Mouse (Mus musculus) neural tube, embryonic 14.5 days (tissue): Measurements from ENCODE around the gene Tcf7. TPM values are rescaled to one million over a fixed set of nuclear protein-coding genes. Genes with fewer than 3 reads are reported as not detected.
A peak's percentile ranks its signal among the peaks of the same experiment; 100 is the strongest.

Experiments
- ATAC-seq: fragments of 200-750 bp; cut with Nextera tagmentation; 2 replicates; pipeline ENCODE4 v1.8.0; 2017; ENCODE audit warnings: low read depth, mild to moderate bottlenecking, moderate TSS enrichment, moderate library complexity
- H3K27ac ChIP-seq: fragments of 300-500 bp; sonication (generic); 2 replicates; pipeline ENCODE4 v1.5.1; 2014; ENCODE audit warnings: low read depth, mild to moderate bottlenecking, control low read depth, low read length, moderate library complexity, mixed read lengths
- H3K27me3 ChIP-seq: fragments of 300-500 bp; sonication (generic); 2 replicates; pipeline ENCODE4 v1.6.1; 2014; ENCODE audit warnings: low read length; ENCODE audit not compliant: control insufficient read depth, insufficient read depth
- H3K36me3 ChIP-seq: fragments of 300-500 bp; sonication (generic); 2 replicates; pipeline ENCODE4 v1.6.1; 2014; ENCODE audit warnings: low read length, mixed read lengths; ENCODE audit not compliant: control insufficient read depth, insufficient read depth
- H3K4me1 ChIP-seq: fragments of 300-500 bp; sonication (generic); 2 replicates; pipeline ENCODE4 v1.6.1; 2014; ENCODE audit warnings: low read length; ENCODE audit not compliant: control insufficient read depth, insufficient read depth
- H3K4me2 ChIP-seq: fragments of 300-500 bp; sonication (generic); 2 replicates; pipeline ENCODE4 v1.6.1; 2014; ENCODE audit warnings: mild to moderate bottlenecking, low read depth, low read length, control low read depth
- H3K4me3 ChIP-seq: fragments of 300-500 bp; sonication (generic); 2 replicates; pipeline ENCODE4 v1.5.1; 2014; ENCODE audit warnings: low read depth, low read length, control low read depth, mixed read lengths
- H3K9ac ChIP-seq: fragments of 300-500 bp; sonication (generic); replicated peaks from 2 replicates; pipeline ENCODE4 v1.6.1; 2014; ENCODE audit warnings: low read depth, mild to moderate bottlenecking, control low read depth, low read length, mixed read lengths
- H3K9me3 ChIP-seq: fragments of 300-500 bp; sonication (generic); 2 replicates; pipeline ENCODE4 v1.6.1; 2016; ENCODE audit warnings: low read length; ENCODE audit not compliant: control insufficient read depth
- WGBS: fragments of 180-500 bp; shearing (Covaris S2); extraction: QIAGEN DNeasy Blood & Tissue Kit; methylation state at CpG from one replicate; pipeline ENCODE4 v1.1.7; 2014; 5-methylcytosine and 5-hydroxymethylcytosine counted together
- polyA plus RNA-seq: library from polyadenylated mRNA; unstranded; fragments of >200 nt; fragmentation: Nextera tagmentation; extraction: Ambion mirVana; gene quantifications from 2 replicates; pipeline ENCODE4 v1.2.1, GENCODE M21; 2014

The Tcf7 gene
- polyA plus RNA-seq, 1 experiment from 2014 or later, result 3.5 TPM

GRCm38 (mm10) chr11:52310709-52311108, 27.9 kb upstream of the Tcf7 start:
- Histone ChIP-seq H3K27me3 (no peaks in the 10 kb centered on the region), H3K4me2 (no peak overlapping the region), H3K4me1 (no peaks in the 10 kb centered on the region), H3K27ac (no peak overlapping the region), H3K9me3 (no peaks in the 10 kb centered on the region), H3K36me3 (no peaks in the 10 kb centered on the region), H3K9ac (no peak overlapping the region), H3K4me3 (no peak overlapping the region)
- ATAC-seq, result no peak
- 80% methylated on average over 14 of the region's 14 CpGs for WGBS

GRCm38 (mm10) chr11:52309487-52309886, 26.7 kb upstream of the Tcf7 start:
- ATAC-seq, result no peak

GRCm38 (mm10) chr11:52306431-52306830, 23.6 kb upstream of the Tcf7 start:
- H3K4me2 ChIP-seq, result no peak overlapping the region
- no peaks in the 10 kb centered on the region for H3K9me3 ChIP-seq
- no peaks in the 10 kb centered on the region for H3K4me1 ChIP-seq
- no peak for ATAC-seq
- no peak overlapping the region for H3K4me3 ChIP-seq
- no peak overlapping the region for H3K27ac ChIP-seq
- 88% methylated on average over 7 of the region's 7 CpGs for WGBS
- no peaks in the 10 kb centered on the region for H3K36me3 ChIP-seq
- H3K9ac ChIP-seq, result no peak overlapping the region
- no peaks in the 10 kb centered on the region for H3K27me3 ChIP-seq

More at GRCm38 (mm10) chr11:52309487-52309886, 26.7 kb upstream of the Tcf7 start:
- Histone ChIP-seq H3K9me3 (no peaks in the 10 kb centered on the region), H3K27me3 (no peaks in the 10 kb centered on the region), H3K4me2 (no peak overlapping the region), H3K4me3 (no peak overlapping the region), H3K9ac (no peak overlapping the region), H3K36me3 (no peaks in the 10 kb centered on the region), H3K27ac (no peak overlapping the region), H3K4me1 (no peaks in the 10 kb centered on the region)
- 79% methylated on average over 3 of the region's 3 CpGs for WGBS

GRCm38 (mm10) chr11:52305266-52305665, 22.5 kb upstream of the Tcf7 start:
- H3K27me3 ChIP-seq, result no peaks in the 10 kb centered on the region
- WGBS, result 66% methylated on average over 4 of the region's 4 CpGs
- no peak overlapping the region for H3K4me2 ChIP-seq
- no peak overlapping the region for H3K27ac ChIP-seq
- H3K4me3 ChIP-seq, result no peak overlapping the region
- no peak for ATAC-seq
- H3K4me1 ChIP-seq, result no peaks in the 10 kb centered on the region
- H3K9ac ChIP-seq, result no peak overlapping the region
- H3K36me3 ChIP-seq, result no peaks in the 10 kb centered on the region
- no peaks in the 10 kb centered on the region for H3K9me3 ChIP-seq

GRCm38 (mm10) chr11:52302668-52303067, 19.9 kb upstream of the Tcf7 start:
- 93% methylated on average over 3 of the region's 3 CpGs for WGBS
- H3K9ac ChIP-seq, result no peak overlapping the region
- no peaks in the 10 kb centered on the region for H3K9me3 ChIP-seq
- no peak overlapping the region for H3K4me3 ChIP-seq
- H3K27me3 ChIP-seq, result no peaks in the 10 kb centered on the region
- H3K4me1 ChIP-seq, result no peaks in the 10 kb centered on the region
- H3K4me2 ChIP-seq, result no peak overlapping the region
- no peak overlapping the region for H3K27ac ChIP-seq
- no peak for ATAC-seq
- H3K36me3 ChIP-seq, result no peaks in the 10 kb centered on the region

GRCm38 (mm10) chr11:52299687-52300086, 16.9 kb upstream of the Tcf7 start:
- Histone ChIP-seq H3K27ac (no peak overlapping the region), H3K27me3 (no peaks in the 10 kb centered on the region), H3K4me2 (no peak overlapping the region), H3K4me1 (no peaks in the 10 kb centered on the region), H3K9ac (no peak overlapping the region), H3K36me3 (no peaks in the 10 kb centered on the region), H3K9me3 (no peaks in the 10 kb centered on the region), H3K4me3 (no peak overlapping the region)
- no peak for ATAC-seq
- WGBS, result 72% methylated on average over 7 of the region's 7 CpGs

- Histone ChIP-seq H3K36me3 (no peaks in the 10 kb centered on the region), H3K9me3 (no peaks in the 10 kb centered on the region), H3K27me3 (no peaks in the 10 kb centered on the region), H3K9ac (no peak overlapping the region), H3K4me1 (no peaks in the 10 kb centered on the region), H3K4me3 (no peak overlapping the region), H3K4me2 (no peak overlapping the region), H3K27ac (no peak overlapping the region)
- ATAC-seq, result no peak
- WGBS, result 79% methylated on average over 9 of the region's 9 CpGs
Measured at GRCm38 (mm10) chr11:52298955-52299354, 16.1 kb upstream of the Tcf7 start.

GRCm38 (mm10) chr11:52297352-52297751, 14.5 kb upstream of the Tcf7 start:
- no peak overlapping the region for H3K4me2 ChIP-seq
- 0 out of 2 replicates have a peak, but pooled peaks have one; percentile 41 for ATAC-seq
- H3K4me1 ChIP-seq, result no peaks in the 10 kb centered on the region
- no peak overlapping the region for H3K27ac ChIP-seq
- no peaks in the 10 kb centered on the region for H3K36me3 ChIP-seq
- 13% methylated on average over 9 of the region's 9 CpGs for WGBS
- H3K9me3 ChIP-seq, result no peaks in the 10 kb centered on the region
- H3K27me3 ChIP-seq, result no peaks in the 10 kb centered on the region
- H3K4me3 ChIP-seq, result no peak overlapping the region
- no peak overlapping the region for H3K9ac ChIP-seq

- H3K4me1 ChIP-seq, result no peaks in the 10 kb centered on the region
- H3K4me2 ChIP-seq, result no peak overlapping the region
- ATAC-seq, result no peak
- no peak overlapping the region for H3K27ac ChIP-seq
- no peak overlapping the region for H3K4me3 ChIP-seq
- no peaks in the 10 kb centered on the region for H3K9me3 ChIP-seq
- H3K27me3 ChIP-seq, result no peaks in the 10 kb centered on the region
- H3K36me3 ChIP-seq, result no peaks in the 10 kb centered on the region
- WGBS, result 86% methylated on average over 9 of the region's 9 CpGs
- no peak overlapping the region for H3K9ac ChIP-seq
Measured at GRCm38 (mm10) chr11:52294103-52294502, 11.3 kb upstream of the Tcf7 start.

- no peak for ATAC-seq
- no peak overlapping the region for H3K27ac ChIP-seq
- H3K4me1 ChIP-seq, result no peaks in the 10 kb centered on the region
- no peaks in the 10 kb centered on the region for H3K27me3 ChIP-seq
- H3K4me2 ChIP-seq, result no peak overlapping the region
- WGBS, result 80% methylated on average over 6 of the region's 6 CpGs
- H3K9me3 ChIP-seq, result no peaks in the 10 kb centered on the region
- no peak overlapping the region for H3K4me3 ChIP-seq
- H3K36me3 ChIP-seq, result no peaks in the 10 kb centered on the region
- no peak overlapping the region for H3K9ac ChIP-seq
Measured at GRCm38 (mm10) chr11:52292894-52293293, 10.1 kb upstream of the Tcf7 start.
